Mouse (Mus musculus) spleen, postnatal 0 days (tissue): Measurements from ENCODE around the gene Slc19a3. TPM values are rescaled to one million over a fixed set of nuclear protein-coding genes. Genes with fewer than 3 reads are reported as not detected.

Experiments used
- polyA plus RNA-seq: library from polyadenylated mRNA; unstranded; fragments of >200 nt; fragmentation: Nextera tagmentation; extraction: Ambion mirVana; gene quantifications from 2 replicates; pipeline ENCODE4 v1.2.1, GENCODE M21; 2015

Gene Slc19a3
- polyA plus RNA-seq, result 0.06 TPM in 2 replicates

DNA sequence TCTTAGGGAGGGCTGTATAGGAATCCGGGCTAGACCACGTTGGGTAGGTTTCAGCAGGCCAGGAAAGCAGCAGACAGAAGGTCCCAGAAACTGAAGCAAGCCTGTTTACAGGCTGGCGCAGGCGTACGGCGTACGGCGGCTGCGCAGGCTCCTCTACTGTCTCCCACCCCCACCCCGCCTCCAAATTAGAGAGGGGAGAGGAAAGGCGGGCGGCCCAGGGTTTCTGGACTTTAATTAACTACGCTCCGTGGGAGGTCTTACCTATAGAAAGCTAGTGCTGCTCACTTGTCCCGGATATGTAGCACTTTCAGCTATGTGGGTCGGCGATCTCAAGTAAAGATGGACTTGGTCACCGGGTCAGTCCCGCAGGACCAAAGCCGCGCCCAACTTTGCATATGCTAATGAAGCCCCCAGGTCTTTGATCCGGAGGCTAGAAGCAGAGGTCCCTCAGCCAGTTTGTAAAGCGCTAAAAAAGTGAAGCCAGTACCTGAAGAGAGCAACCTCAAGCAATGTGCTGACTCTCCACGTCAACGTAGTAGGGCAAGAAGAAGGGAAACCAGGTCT, at the start of gene Slc19a3:
Gene Slc19a3 (minus strand): TSS at position 340 of the 564 bp plus-strand sequence.

DNA sequence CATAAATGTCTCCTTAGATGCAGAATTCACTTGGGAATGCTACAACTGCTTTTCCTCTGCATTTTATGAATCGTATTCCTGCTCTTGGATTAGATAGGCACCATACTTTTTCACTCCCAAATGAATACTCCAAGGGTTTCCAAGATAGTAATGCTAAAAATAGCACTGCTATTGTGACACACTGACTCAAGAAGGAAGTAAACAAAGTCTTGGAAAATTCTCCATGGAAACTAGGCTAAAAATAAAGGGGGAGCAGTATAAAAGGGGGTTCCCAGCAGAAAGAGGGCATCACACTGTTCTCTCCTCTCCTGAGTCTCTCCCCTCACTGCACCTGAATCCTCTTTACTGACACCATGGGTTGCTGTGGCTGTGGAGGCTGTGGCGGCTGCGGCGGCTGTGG, 22.4 kb upstream of the Slc19a3 start, which contains the start of gene Krtap28-13:
Gene Krtap28-13 (plus strand): TSS at position 288 of the 400 bp plus-strand sequence.

DNA sequence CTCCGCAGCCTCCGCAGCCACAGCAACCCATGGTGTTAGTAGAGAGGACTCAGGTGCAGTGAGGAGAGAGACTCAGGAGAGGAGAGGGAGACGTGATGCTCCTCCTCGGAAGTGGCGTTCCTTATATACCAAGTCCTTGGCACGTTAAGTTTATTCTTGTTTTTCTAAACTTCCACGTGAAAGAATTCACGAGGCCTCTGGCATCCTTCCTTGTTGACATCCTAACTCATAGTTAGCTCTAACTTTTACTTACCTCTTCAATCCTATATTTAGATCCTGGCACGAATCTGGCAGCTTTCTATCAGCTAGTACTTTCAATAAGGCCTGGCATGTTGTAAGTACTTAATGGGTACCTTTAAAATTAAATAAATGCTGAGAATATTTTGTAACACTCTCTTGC, 21.0 kb upstream of the Slc19a3 start, which contains the start of gene A030005K14Rik:
Gene A030005K14Rik (minus strand): TSS at position 101 of the 400 bp plus-strand sequence.

DNA sequence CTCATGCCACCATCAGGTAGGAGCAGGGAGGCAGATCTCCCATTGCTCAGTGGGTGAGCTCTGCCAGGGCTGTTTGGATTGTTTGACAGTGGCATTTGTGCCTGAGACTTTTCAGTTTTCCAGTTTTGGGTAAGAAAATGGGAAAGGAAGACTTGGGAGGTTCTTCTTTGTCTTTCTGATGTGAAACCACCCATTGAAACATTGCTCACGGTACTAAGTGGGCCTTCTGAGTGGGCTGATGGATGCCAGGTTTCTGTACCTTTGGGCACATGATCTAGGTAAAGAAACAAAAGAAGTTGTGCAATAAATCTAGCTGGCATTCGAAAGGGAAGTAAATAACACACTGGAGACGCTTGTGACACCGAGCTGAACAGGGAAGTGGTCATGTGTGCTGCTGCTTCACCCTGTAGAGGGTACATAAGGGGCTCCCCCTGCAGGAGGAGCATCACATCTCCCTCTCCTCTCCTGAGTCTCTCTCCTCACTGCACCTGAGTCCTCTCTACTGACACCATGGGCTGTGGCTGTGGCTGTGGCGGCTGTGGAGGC, 6.7 kb upstream of the Slc19a3 start, which contains the start of gene Gm47969:
Gene Gm47969 (plus strand): TSS at position 51 of the 546 bp plus-strand sequence.

DNA sequence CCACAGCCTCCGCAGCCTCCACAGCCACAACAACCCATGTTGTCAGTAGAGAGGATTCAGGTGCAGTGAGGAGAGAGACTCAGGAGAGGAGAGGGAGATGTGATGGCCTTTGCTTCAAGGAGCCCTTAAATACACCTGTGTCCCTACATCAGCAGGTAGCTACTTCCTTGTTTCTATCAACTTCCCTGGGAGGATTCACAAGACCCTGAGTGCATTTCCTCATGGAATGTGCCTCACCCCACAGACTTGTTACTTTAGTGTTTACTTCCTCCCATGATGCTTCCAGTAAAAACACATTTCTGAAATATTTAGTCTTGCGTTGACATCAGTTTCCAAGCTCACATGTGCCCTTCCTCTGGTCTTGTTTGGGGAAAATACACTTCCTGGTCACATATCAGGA, 4.1 kb upstream of the Slc19a3 start, which contains the start of gene Krtap28-10:
Gene Krtap28-10 (minus strand): TSS at position 101 of the 400 bp plus-strand sequence.

DNA sequence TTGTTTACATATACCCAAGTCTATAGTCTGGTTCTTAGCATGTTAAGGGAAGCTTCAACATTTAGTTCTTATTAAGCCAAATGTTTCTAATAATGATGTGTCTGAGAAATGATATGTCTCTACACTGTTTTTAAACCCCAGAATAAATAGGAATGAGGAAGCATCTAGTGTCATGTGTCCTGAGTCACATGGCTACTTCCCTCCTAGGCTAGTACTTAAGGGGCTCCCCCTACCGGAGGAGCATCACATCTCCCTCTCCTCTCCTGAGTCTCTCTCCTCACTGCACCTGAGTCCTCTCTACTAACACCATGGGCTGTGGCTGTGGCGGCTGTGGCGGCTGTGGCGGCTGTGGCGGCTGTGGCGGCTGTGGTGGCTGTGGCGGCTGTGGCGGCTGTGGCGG, 37.9 kb downstream of the Slc19a3 start, which contains the start of gene Gm47959:
Gene Gm47959 (plus strand): TSS at position 243 of the 400 bp plus-strand sequence.

Other genes starting within 250 kb of the Slc19a3 start
- 25.4 and 30.3 TPM in 2 replicates for gene Agfg1, start 199.0 kb downstream of the Slc19a3 start, polyA plus RNA-seq
- gene A030005L19Rik, start 125.1 kb downstream of the Slc19a3 start, polyA plus RNA-seq, result 0.31 and 0.55 TPM in 2 replicates
- not detected in 2 replicates for gene A030014E15Rik, start 113.5 kb downstream of the Slc19a3 start, polyA plus RNA-seq
- not detected in 2 replicates for gene Gm6217, start 107.0 kb downstream of the Slc19a3 start, polyA plus RNA-seq
- gene A030003K21Rik, start 95.1 kb downstream of the Slc19a3 start, polyA plus RNA-seq, result not detected in 2 replicates
- gene Gm7544, start 82.4 kb downstream of the Slc19a3 start, polyA plus RNA-seq, result not detected in 2 replicates
- not detected in 2 replicates for gene Gm47955, start 78.2 kb downstream of the Slc19a3 start, polyA plus RNA-seq
- not detected in 2 replicates for gene Gm47959, start 37.9 kb downstream of the Slc19a3 start, polyA plus RNA-seq
- gene Krtap28-10, start 4.0 kb upstream of the Slc19a3 start, polyA plus RNA-seq, result not detected in 2 replicates
- not detected in 2 replicates for gene Gm47969, start 6.5 kb upstream of the Slc19a3 start, polyA plus RNA-seq
- gene A030005K14Rik, start 20.9 kb upstream of the Slc19a3 start, polyA plus RNA-seq, result not detected in 2 replicates
- not detected in 2 replicates for gene Krtap28-13, start 22.5 kb upstream of the Slc19a3 start, polyA plus RNA-seq
- not detected in 2 replicates for gene Ccl20, start 78.3 kb upstream of the Slc19a3 start, polyA plus RNA-seq
- gene Daw1, start 121.3 kb upstream of the Slc19a3 start, polyA plus RNA-seq, result not detected in 2 replicates